Mouse (Mus musculus) hindbrain, embryonic 13.5 days (tissue): ENCODE results near the gene Ybx2. TPM values are rescaled to one million over a fixed set of nuclear protein-coding genes. Genes with fewer than 3 reads are reported as not detected.

Experiments
- ATAC-seq: fragments of 200-750 bp; cut with Nextera tagmentation; 2 replicates; pipeline ENCODE4 v1.8.0; 2017; ENCODE audit warnings: moderate TSS enrichment; ENCODE audit not compliant: low FRiP score
- H3K27ac ChIP-seq: fragments of 300-500 bp; sonication (generic); 2 replicates; pipeline ENCODE4 v1.5.1; 2015; ENCODE audit warnings: inconsistent platforms, mild to moderate bottlenecking, moderate library complexity
- H3K27me3 ChIP-seq: fragments of 300-500 bp; sonication (generic); 2 replicates; pipeline ENCODE4 v1.6.1; 2015; ENCODE audit warnings: mild to moderate bottlenecking, inconsistent platforms
- H3K36me3 ChIP-seq: fragments of 300-500 bp; sonication (generic); 2 replicates; pipeline ENCODE4 v1.6.1; 2015; ENCODE audit warnings: mild to moderate bottlenecking, inconsistent platforms
- H3K4me1 ChIP-seq: fragments of 300-500 bp; sonication (generic); replicated peaks from 2 replicates; pipeline ENCODE4 v1.6.1; 2015; ENCODE audit warnings: inconsistent platforms
- H3K4me2 ChIP-seq: fragments of 300-500 bp; sonication (generic); 2 replicates; pipeline ENCODE4 v1.6.1; 2015; ENCODE audit warnings: inconsistent platforms, mild to moderate bottlenecking, moderate library complexity
- H3K4me3 ChIP-seq: fragments of 300-500 bp; sonication (generic); 2 replicates; pipeline ENCODE4 v1.5.1; 2015; ENCODE audit warnings: mild to moderate bottlenecking, inconsistent platforms
- H3K9ac ChIP-seq: fragments of 300-500 bp; sonication (generic); 2 replicates; pipeline ENCODE4 v1.6.1; 2015; ENCODE audit warnings: mild to moderate bottlenecking, inconsistent platforms
- H3K9me3 ChIP-seq: fragments of 300-500 bp; sonication (generic); 2 replicates; pipeline ENCODE4 v1.6.1; 2016; ENCODE audit warnings: inconsistent platforms
- WGBS: fragments of 180-500 bp; shearing (Covaris S2); methylation state at CpG from one replicate; pipeline ENCODE4 v1.1.7; 2015; 5-methylcytosine and 5-hydroxymethylcytosine counted together
- polyA plus RNA-seq: library from polyadenylated mRNA; unstranded; fragments of >200 nt; fragmentation: Nextera tagmentation; extraction: Ambion mirVana; gene quantifications from 2 replicates; pipeline ENCODE4 v1.2.1, GENCODE M21; 2015

Ybx2 gene
- polyA plus RNA-seq = 4.0 and 7.1 TPM in 2 replicates

- no peak within 1 kb of the TSS for H3K27ac ChIP-seq
- H3K9ac ChIP-seq = peak within 1 kb of the TSS; percentile 75
Observed at GRCm38 (mm10) chr11:69935137-69935879, at the start of gene Ybx2. TSS of gene Ybx2 (plus strand) at chr11:69935796.

GRCm38 (mm10) chr11:69886907-69887635, 48.5 kb upstream of the Ybx2 start:
- Histone ChIP-seq H3K4me1 (no peaks in the 10 kb centered on the region; the same call in 1 of the 2 replicates), H3K27me3 (peaks cover 16% of the 10 kb centered on the region), H3K9ac (no peak overlapping the region), H3K4me3 (no peak overlapping the region), H3K9me3 (no peaks in the 10 kb centered on the region), H3K27ac (no peak overlapping the region), H3K4me2 (no peak overlapping the region), H3K36me3 (no peaks in the 10 kb centered on the region)
- no peak for ATAC-seq
- 77% methylated on average over 8 of the region's 8 CpGs for WGBS

More at GRCm38 (mm10) chr11:69935137-69935879, at the start of gene Ybx2:
- Histone ChIP-seq H3K9me3 (no peaks in the 10 kb centered on the region), H3K4me2 (peak within 1 kb of the TSS; percentile 99), H3K36me3 (no peaks in the 10 kb centered on the region), H3K4me1 (peaks cover 21% of the 10 kb centered on the region), H3K4me3 (peak within 1 kb of the TSS; percentile 61), H3K27me3 (peaks cover 63% of the 10 kb centered on the region)
- WGBS = 1% methylated on average over 42 of the region's 62 CpGs
- peak; percentile 93 for ATAC-seq

GRCm38 (mm10) chr11:69891482-69891881, 44.1 kb upstream of the Ybx2 start:
- H3K36me3 ChIP-seq = no peaks in the 10 kb centered on the region
- no peaks in the 10 kb centered on the region; the same call in 1 of the 2 replicates for H3K4me1 ChIP-seq
- no peak overlapping the region for H3K4me3 ChIP-seq
- no peak overlapping the region for H3K4me2 ChIP-seq
- no peak overlapping the region for H3K9ac ChIP-seq
- no peaks in the 10 kb centered on the region for H3K9me3 ChIP-seq
- no peak for ATAC-seq
- 0 out of 2 replicates have a peak, but pooled peaks cover 3% of the 10 kb centered on the region for H3K27me3 ChIP-seq
- H3K27ac ChIP-seq = no peak overlapping the region
- WGBS = 71% methylated on average over 4 of the region's 4 CpGs

GRCm38 (mm10) chr11:69894671-69895070, 40.9 kb upstream of the Ybx2 start:
- H3K4me3 ChIP-seq = no peak overlapping the region
- 0 out of 2 replicates have a peak, but pooled peaks cover 3% of the 10 kb centered on the region for H3K27me3 ChIP-seq
- H3K4me1 ChIP-seq = peaks cover 17% of the 10 kb centered on the region
- no peak overlapping the region for H3K27ac ChIP-seq
- H3K36me3 ChIP-seq = peaks cover 3% of the 10 kb centered on the region; the same call in 1 of the 2 replicates
- WGBS = 80% methylated on average over 5 of the region's 5 CpGs
- H3K9me3 ChIP-seq = no peaks in the 10 kb centered on the region
- no peak overlapping the region for H3K9ac ChIP-seq
- no peak overlapping the region for H3K4me2 ChIP-seq
- no peak for ATAC-seq

- ATAC-seq = no peak
- no peak within 1 kb of the TSS for H3K9ac ChIP-seq
- H3K36me3 ChIP-seq = peaks cover 3% of the 10 kb centered on the region; the same call in 1 of the 2 replicates
- H3K27me3 ChIP-seq = 0 out of 2 replicates have a peak, but pooled peaks cover 3% of the 10 kb centered on the region
- H3K27ac ChIP-seq = no peak within 1 kb of the TSS
- no peak within 1 kb of the TSS for H3K4me2 ChIP-seq
- H3K4me3 ChIP-seq = no peak within 1 kb of the TSS
- 84% methylated on average over 4 of the region's 4 CpGs for WGBS
- peaks cover 21% of the 10 kb centered on the region for H3K4me1 ChIP-seq
- no peaks in the 10 kb centered on the region for H3K9me3 ChIP-seq
Observed at GRCm38 (mm10) chr11:69895291-69895690, 40.3 kb upstream of the Ybx2 start, which contains the start of gene Acap1. TSS of gene Acap1 (minus strand) at chr11:69895539.

GRCm38 (mm10) chr11:69899870-69900269, 35.7 kb upstream of the Ybx2 start:
- WGBS = 35% methylated on average over 4 of the region's 4 CpGs
- peak overlapping the region; percentile 94 for H3K4me2 ChIP-seq
- H3K9ac ChIP-seq = peak overlapping the region; percentile 97
- peak overlapping the region; percentile 89 for H3K4me3 ChIP-seq
- peaks cover 21% of the 10 kb centered on the region for H3K36me3 ChIP-seq
- H3K4me1 ChIP-seq = peaks cover 36% of the 10 kb centered on the region
- no peaks in the 10 kb centered on the region for H3K27me3 ChIP-seq
- no peak for ATAC-seq
- peak overlapping the region; percentile 99; the same call in 1 of the 2 replicates for H3K27ac ChIP-seq
- H3K9me3 ChIP-seq = no peaks in the 10 kb centered on the region

GRCm38 (mm10) chr11:69900471-69901405, 34.9 kb upstream of the Ybx2 start, which contains the start of the genes 2810408A11Rik and Neurl4:
TSS of gene 2810408A11Rik (minus strand) at chr11:69900987.
TSS of gene Neurl4 (plus strand) at chr11:69901072.
- under 1% methylated on average over 38 of the region's 38 CpGs for WGBS
- peak within 1 kb of the TSS; percentile 89 for H3K4me3 ChIP-seq

GRCm38 (mm10) chr11:69901406-69901846, 34.2 kb upstream of the Ybx2 start:
- peak overlapping the region; percentile 97 for H3K9ac ChIP-seq
- peaks cover 36% of the 10 kb centered on the region for H3K4me1 ChIP-seq
- H3K4me2 ChIP-seq = peak overlapping the region; percentile 94
- no peaks in the 10 kb centered on the region for H3K27me3 ChIP-seq
- peaks cover 36% of the 10 kb centered on the region for H3K36me3 ChIP-seq
- H3K9me3 ChIP-seq = no peaks in the 10 kb centered on the region
- peak overlapping the region; percentile 99 for H3K27ac ChIP-seq
- peak overlapping the region; percentile 89 for H3K4me3 ChIP-seq
- whole genome bisulfite sequencing = under 1% methylated on average over 42 of the region's 42 CpGs
- ATAC-seq = peak; percentile 74

More at GRCm38 (mm10) chr11:69900471-69901405, 34.9 kb upstream of the Ybx2 start, which contains the start of the genes 2810408A11Rik and Neurl4:
- no peaks in the 10 kb centered on the region for H3K9me3 ChIP-seq
- ATAC-seq = peak; percentile 93
- H3K9ac ChIP-seq = peak within 1 kb of the TSS; percentile 97
- no peaks in the 10 kb centered on the region for H3K27me3 ChIP-seq
- peaks cover 29% of the 10 kb centered on the region for H3K36me3 ChIP-seq
- H3K4me2 ChIP-seq = peak within 1 kb of the TSS; percentile 94
- H3K27ac ChIP-seq = peak within 1 kb of the TSS; percentile 99
- H3K4me1 ChIP-seq = peaks cover 36% of the 10 kb centered on the region

- Histone ChIP-seq H3K4me3 (peak overlapping the region; percentile 89), H3K9me3 (no peaks in the 10 kb centered on the region), H3K36me3 (peaks cover 41% of the 10 kb centered on the region), H3K27me3 (no peaks in the 10 kb centered on the region), H3K27ac (peak overlapping the region; percentile 99), H3K4me1 (peaks cover 36% of the 10 kb centered on the region), H3K4me2 (peak overlapping the region; percentile 94), H3K9ac (peak overlapping the region; percentile 97)
- no peak for ATAC-seq
- whole genome bisulfite sequencing = under 1% methylated on average over 34 of the region's 39 CpGs
Observed at GRCm38 (mm10) chr11:69901993-69902392, 33.6 kb upstream of the Ybx2 start.

GRCm38 (mm10) chr11:69902972-69903371, 32.6 kb upstream of the Ybx2 start:
- 88% methylated on average over 13 of the region's 13 CpGs for WGBS
- H3K4me2 ChIP-seq = peak overlapping the region; percentile 94
- no peaks in the 10 kb centered on the region for H3K27me3 ChIP-seq
- peak overlapping the region; percentile 89 for H3K4me3 ChIP-seq
- ATAC-seq = no peak
- H3K36me3 ChIP-seq = peaks cover 49% of the 10 kb centered on the region
- H3K9ac ChIP-seq = peak overlapping the region; percentile 97
- no peaks in the 10 kb centered on the region for H3K9me3 ChIP-seq
- peaks cover 35% of the 10 kb centered on the region for H3K4me1 ChIP-seq
- H3K27ac ChIP-seq = no peak overlapping the region

- H3K27me3 ChIP-seq = no peaks in the 10 kb centered on the region
- no peak overlapping the region for H3K4me3 ChIP-seq
- no peaks in the 10 kb centered on the region for H3K9me3 ChIP-seq
- H3K36me3 ChIP-seq = peaks cover 62% of the 10 kb centered on the region
- H3K9ac ChIP-seq = no peak overlapping the region
- H3K4me1 ChIP-seq = peaks cover 22% of the 10 kb centered on the region
- ATAC-seq = no peak
- no peak overlapping the region for H3K27ac ChIP-seq
- no peak overlapping the region for H3K4me2 ChIP-seq
- 98% methylated on average over 9 of the region's 9 CpGs for WGBS
Observed at GRCm38 (mm10) chr11:69904311-69904710, 31.3 kb upstream of the Ybx2 start.
